ENCODE assay signal across 7 mouse cellular contexts in the genomic region with DNA sequence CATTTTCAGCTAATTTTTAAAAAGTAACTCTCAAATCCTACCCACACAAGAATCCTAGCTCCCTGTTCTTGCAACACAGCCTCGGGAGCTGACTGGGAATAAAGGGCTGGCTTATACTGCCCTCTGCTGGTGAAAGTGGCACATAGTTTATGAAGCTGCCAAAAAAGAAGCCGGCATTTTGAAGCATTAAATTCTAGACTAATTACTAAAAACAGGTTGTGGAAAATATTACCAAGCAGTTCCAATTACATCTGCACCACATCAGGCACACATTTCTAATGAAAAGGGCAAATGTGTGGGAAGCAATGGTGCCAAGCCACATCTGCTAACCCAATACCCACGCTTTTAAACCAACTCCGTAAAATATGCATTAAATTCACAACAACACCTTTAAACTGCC.
DNase-seq lines count a peak whose midpoint lies in the region; ATAC-seq and TF ChIP-seq lines count a peak whose summit lies in the region.

No protein-coding gene starts in this region.

- TF ChIP-seq CTCF in kidney, adult 2 months (conservative IDR thresholded peaks at IDR 0.05; ENCODE audit: insufficient read depth, insufficient read length, low read depth, low read length): peak; percentile 70
- TF ChIP-seq CTCF in C2C12 (IDR thresholded peaks at IDR 0.05; ENCODE audit: control insufficient read depth, insufficient read depth, insufficient read length): no peak
- TF ChIP-seq CTCF in lung, postnatal 0 days (IDR thresholded peaks at IDR 0.05): peak; percentile 80

- H3K4me2 ChIP-seq in kidney, embryonic 15.5 days: no peak overlapping the region
- H3K4me2 ChIP-seq in lung, postnatal 0 days (replicated peaks; ENCODE audit: low read depth, low read length): no peak overlapping the region

- no peaks in the 10 kb centered on the region for H3K79me2 ChIP-seq in C2C12 (ENCODE audit: control insufficient read depth, insufficient read depth)

- peak; percentile 50 for DNase-seq in kidney, adult 2 months
- no peak for DNase-seq in ES-E14 (ENCODE audit: low read depth, low spot score)
- peak; percentile 82 for DNase-seq in embryo, embryonic 10.5 days (ENCODE audit: low spot score)
- DNase-seq in lung, postnatal 0 days (ENCODE audit: low spot score): peak; percentile 82
- no peak for DNase-seq in ovary, postnatal 36 days (ENCODE audit: low spot score)

- TF ChIP-seq POLR2A in kidney, adult 2 months (IDR thresholded peaks at IDR 0.05; ENCODE audit: low read depth, low read length): no peak

- no peak overlapping the region for H3K9ac ChIP-seq in kidney, embryonic 15.5 days
- no peak overlapping the region for H3K9ac ChIP-seq in ES-E14 (ENCODE audit: insufficient read depth, low read depth, low read length, poor library complexity, severe bottlenecking)
- H3K9ac ChIP-seq in lung, postnatal 0 days (replicated peaks; ENCODE audit: low read depth): no peak overlapping the region

- no peak overlapping the region for H3K27ac ChIP-seq in kidney, adult 2 months (ENCODE audit: insufficient read depth, low read depth, low read length)
- H3K27ac ChIP-seq in kidney, embryonic 15.5 days: no peak overlapping the region
- H3K27ac ChIP-seq in ES-E14 (ENCODE audit: insufficient read depth, low read depth, low read length, poor library complexity, severe bottlenecking): no peak overlapping the region
- no peak overlapping the region for H3K27ac ChIP-seq in lung, postnatal 0 days (ENCODE audit: low read length)

- TF ChIP-seq EP300 in lung, postnatal 0 days (IDR thresholded peaks at IDR 0.05): no peak

- H3K9me3 ChIP-seq in kidney, embryonic 15.5 days (replicated peaks): no peaks in the 10 kb centered on the region; the same call in 1 of the 2 replicates
- H3K9me3 ChIP-seq in ES-E14 (ENCODE audit: control insufficient read depth, insufficient read depth, low read depth, low read length): no peaks in the 10 kb centered on the region
- H3K9me3 ChIP-seq in lung, postnatal 0 days (ENCODE audit: low read length): no peaks in the 10 kb centered on the region

- H3K4me1 ChIP-seq in kidney, adult 2 months (ENCODE audit: control insufficient read depth, insufficient read depth, low read length): no peaks in the 10 kb centered on the region
- H3K4me1 ChIP-seq in kidney, embryonic 15.5 days: no peaks in the 10 kb centered on the region
- H3K4me1 ChIP-seq in ES-E14 (ENCODE audit: control insufficient read depth in 2 of 2, insufficient read depth in 2 of 2, low read length in 2 of 2, poor library complexity in 1 of 2): no peaks in the 10 kb centered on the region
- no peaks in the 10 kb centered on the region for H3K4me1 ChIP-seq in lung, postnatal 0 days (ENCODE audit: insufficient read depth, low read depth, low read length)

- in situ Hi-C loops in ES-E14 (cut with MboI; ENCODE audit: low sequenced_read_pairs in 2 of 2, unreplicated experiment in 2 of 2): no loop called here

- no peaks in the 10 kb centered on the region for H3K27me3 ChIP-seq in kidney, adult 2 months (replicated peaks; ENCODE audit: control insufficient read depth, insufficient read depth, low read length)
- no peaks in the 10 kb centered on the region for H3K27me3 ChIP-seq in kidney, embryonic 15.5 days
- peaks cover 41% of the 10 kb centered on the region for H3K27me3 ChIP-seq in C2C12 (ENCODE audit: control insufficient read depth, insufficient read depth, insufficient read length)
- H3K27me3 ChIP-seq in lung, postnatal 0 days (replicated peaks; ENCODE audit: insufficient read depth, low read length): peaks cover 16% of the 10 kb centered on the region; the same call in 1 of the 2 replicates

- no peak overlapping the region for H3K4me3 ChIP-seq in kidney, adult 2 months (ENCODE audit: insufficient read depth, low read depth, low read length)
- no peak overlapping the region for H3K4me3 ChIP-seq in kidney, embryonic 15.5 days (replicated peaks)
- no peak overlapping the region for H3K4me3 ChIP-seq in C2C12 (ENCODE audit: insufficient read depth, poor library complexity, severe bottlenecking)
- no peak overlapping the region for H3K4me3 ChIP-seq in ES-E14 (ENCODE audit: insufficient read depth in 1 of 2, low read depth in 1 of 2, low read length in 2 of 2, poor library complexity in 1 of 2, severe bottlenecking in 1 of 2)
- H3K4me3 ChIP-seq in lung, postnatal 0 days (ENCODE audit: low read depth, low read length): no peak overlapping the region

- no peak overlapping the region for H3ac ChIP-seq in C2C12 (ENCODE audit: control insufficient read depth, insufficient read length, low read depth)

- WGBS in kidney, adult 2 months: 54% methylated on average over 4 of the region's 4 CpGs
- 56% methylated on average over 4 of the region's 4 CpGs for WGBS in kidney, embryonic 15.5 days
- 57% methylated on average over 4 of the region's 4 CpGs for WGBS in lung, postnatal 0 days

- H3K79me3 ChIP-seq in C2C12 (ENCODE audit: low read depth): no peaks in the 10 kb centered on the region

- no peaks in the 10 kb centered on the region for H3K36me3 ChIP-seq in kidney, adult 2 months (ENCODE audit: control insufficient read depth, insufficient read depth, low read length)
- H3K36me3 ChIP-seq in kidney, embryonic 15.5 days: no peaks in the 10 kb centered on the region
- H3K36me3 ChIP-seq in C2C12 (ENCODE audit: control insufficient read depth, insufficient read depth) (no peaks in the 10 kb centered on the region), ES-E14 (ENCODE audit: control insufficient read depth, insufficient read depth, low read length, poor library complexity, severe bottlenecking) (no peaks in the 10 kb centered on the region)
- H3K36me3 ChIP-seq in lung, postnatal 0 days (ENCODE audit: insufficient read depth, low read length): no peaks in the 10 kb centered on the region

- ATAC-seq in kidney, embryonic 15.5 days (replicated peaks; ENCODE audit: low FRiP score): no peak
- no peak for ATAC-seq in lung, postnatal 0 days

TF ChIP-seq in C2C12, 6 proteins besides CTCF, POLR2A, EP300 and RAD21:
- peak; percentile 76 for TF ChIP-seq CEBPB (IDR thresholded peaks at IDR 0.05; ENCODE audit: low read depth)
- no peak for TF ChIP-seq MAX (IDR thresholded peaks at IDR 0.05)
- TF ChIP-seq MYOG (IDR thresholded peaks at IDR 0.05; ENCODE audit: control insufficient read depth, extremely low read depth, insufficient read length): no peak
- no peak for TF ChIP-seq MYOD1 (IDR thresholded peaks at IDR 0.05; ENCODE audit: control insufficient read depth, insufficient read length, low read depth)
- no peak for TF ChIP-seq USF1 (IDR thresholded peaks at IDR 0.05; ENCODE audit: low read depth)

TF ChIP-seq in ES-E14, 5 proteins besides CTCF, POLR2A, EP300 and RAD21:
- TF ChIP-seq ZC3H11A (IDR thresholded peaks at IDR 0.05; ENCODE audit: borderline replicate concordance, low read depth, low read length) (peak; percentile 46; the same call in 1 of the 2 replicates), MAFK (IDR thresholded peaks at IDR 0.05; ENCODE audit: insufficient read depth, low read depth, low read length) (no peak)

Comparison
In these comparisons a context has a peak if more than half of its experiments do, and no peak if none do; other contexts are left out.
1. DNase-seq: peak in kidney, adult 2 months (single experiment), embryo, embryonic 10.5 days (single experiment) and lung, postnatal 0 days (single experiment); none in ES-E14 (single experiment) and ovary, postnatal 36 days (single experiment).